Mouse (Mus musculus) yolk sac, embryonic 10.5 days (tissue): ENCODE measurements around the gene Gcc2.
"Not testable (repeated sequence)": the region's sequence is repeated elsewhere in the genome, so short reads cannot be mapped to it uniquely, and the experiment has no call there.

ENCODE experiments used
- DNase-seq: peaks from one replicate; pipeline ENCODE4 v3.0.0-alpha.2; 2017; ENCODE audit warnings: low spot score

Gcc2 gene

DNA sequence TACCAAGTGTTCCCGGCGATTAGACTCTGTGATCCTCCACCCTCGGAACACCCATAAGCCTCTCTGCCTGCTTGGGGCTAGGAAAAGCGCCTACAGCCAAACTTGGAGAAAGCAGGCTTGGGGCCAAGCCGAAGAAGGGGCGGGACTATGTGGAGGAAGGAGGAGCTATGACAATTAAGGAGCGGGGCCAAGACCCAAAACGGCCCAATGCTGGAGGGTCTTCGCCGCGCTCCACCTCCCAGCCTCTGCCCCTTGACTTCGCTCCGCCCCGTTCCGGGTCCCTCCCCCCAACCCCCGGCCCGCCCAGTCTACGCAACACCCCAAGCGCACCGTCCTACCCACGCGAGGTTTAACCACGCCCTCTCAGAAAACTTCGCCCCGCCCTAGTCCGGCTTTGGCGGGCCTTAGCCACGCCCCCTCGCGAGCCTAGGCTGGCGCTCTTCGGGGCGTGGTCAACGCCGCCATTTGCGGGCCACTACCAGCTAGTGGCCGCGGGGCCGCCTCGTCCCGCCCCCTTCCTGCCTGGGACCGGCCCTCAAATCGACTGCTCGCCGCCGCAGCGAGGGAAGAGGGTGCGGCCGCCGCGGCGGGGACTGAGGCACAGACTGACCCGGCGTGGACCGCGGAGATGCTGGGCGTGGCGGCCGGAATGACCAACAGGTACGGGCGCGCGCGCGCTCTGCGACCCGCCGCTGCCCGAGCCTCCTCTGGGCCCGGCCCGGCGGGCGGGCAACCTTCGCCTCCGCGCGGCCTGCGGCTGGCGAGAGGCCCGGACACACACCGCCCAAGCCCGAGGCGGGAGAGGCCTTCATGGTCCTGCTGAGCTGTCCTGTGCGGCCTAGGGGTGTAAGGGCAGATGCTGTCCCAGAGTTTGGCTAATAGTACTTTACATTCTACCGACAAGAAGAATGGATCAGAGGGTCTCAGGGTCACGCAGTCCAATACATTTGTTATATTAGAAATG lies 68.0 kb downstream of the Gcc2 start, which contains the start of gene Lims1:
TSS of gene Lims1 (plus strand) at position 439 of the 964 bp plus-strand sequence.
- peak; percentile 100 for DNase-seq

DNA sequence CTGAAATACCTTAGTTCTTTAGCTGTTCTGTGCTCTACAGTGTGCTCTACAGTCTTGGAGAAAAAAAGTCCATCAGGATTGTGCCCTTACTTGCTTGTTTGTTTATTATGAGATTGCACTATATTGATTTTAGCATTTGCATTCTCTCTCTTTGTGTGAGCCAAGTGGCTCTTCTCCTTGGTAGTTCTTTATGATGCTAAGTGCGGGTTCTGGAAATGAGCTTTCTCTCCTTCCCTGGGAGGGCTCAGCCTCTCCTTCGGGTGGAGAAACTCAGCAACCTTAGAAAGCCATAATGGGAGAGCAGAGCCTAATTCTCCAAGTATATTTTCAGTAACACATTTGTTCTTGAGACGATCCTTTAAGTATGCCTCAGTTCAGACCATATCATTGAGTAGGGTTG lies 71.0 kb downstream of the Gcc2 start:
- DNase-seq: no peak

GRCm38 (mm10) chr10:58327836-58328235 lies 72.5 kb downstream of the Gcc2 start:
- DNase-seq: not testable (repeated sequence)

- no peak for DNase-seq
These were observed 73.3 kb downstream of the Gcc2 start for GRCm38 (mm10) chr10:58328517-58329108.

DNA sequence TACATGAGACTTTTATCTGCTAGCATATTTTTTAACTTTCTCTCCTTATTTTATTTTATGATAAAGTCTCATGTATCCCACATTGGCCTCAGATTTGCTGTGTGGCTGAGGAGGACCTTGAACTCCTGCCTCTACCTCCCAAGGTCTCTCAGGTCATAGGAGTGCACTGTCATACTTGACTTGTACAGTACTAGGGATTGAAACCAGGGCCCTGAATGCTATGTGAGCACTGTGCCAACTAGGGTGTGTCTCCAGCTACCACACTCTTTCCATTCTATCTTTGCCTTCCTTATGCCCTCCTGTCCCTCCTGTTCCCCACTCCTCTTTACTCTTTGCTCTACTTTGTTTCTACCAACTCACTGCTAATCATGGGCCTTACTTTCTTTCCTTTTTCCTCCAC lies 75.3 kb downstream of the Gcc2 start:
- no peak for DNase-seq

- DNase-seq: no peak
These were observed 76.4 kb downstream of the Gcc2 start for GRCm38 (mm10) chr10:58331741-58332140.

DNA sequence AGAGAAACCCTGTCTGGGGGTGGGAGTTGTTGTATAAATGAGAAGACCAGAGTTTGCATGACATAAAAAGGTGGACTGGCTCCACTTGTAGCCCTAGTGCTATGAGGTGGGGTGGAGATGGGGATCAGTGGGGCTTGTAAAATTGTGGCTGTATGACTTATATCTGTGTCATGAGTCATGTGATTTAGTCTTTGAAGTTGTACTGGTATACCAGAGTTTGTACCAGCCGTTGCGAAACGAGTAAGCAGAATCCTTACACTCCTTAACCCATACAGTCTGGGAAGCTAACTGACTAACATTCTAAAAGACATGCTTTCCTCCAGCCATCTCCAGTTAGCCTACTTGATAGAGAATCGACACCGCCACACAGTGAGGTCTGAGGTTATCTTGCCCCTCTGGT lies 78.1 kb downstream of the Gcc2 start:
- DNase-seq: no peak

- DNase-seq: no peak
These were observed 80.9 kb downstream of the Gcc2 start for GRCm38 (mm10) chr10:58336156-58336555.

GRCm38 (mm10) chr10:58337091-58337490 lies 81.8 kb downstream of the Gcc2 start:
- DNase-seq: not testable (repeated sequence)

DNA sequence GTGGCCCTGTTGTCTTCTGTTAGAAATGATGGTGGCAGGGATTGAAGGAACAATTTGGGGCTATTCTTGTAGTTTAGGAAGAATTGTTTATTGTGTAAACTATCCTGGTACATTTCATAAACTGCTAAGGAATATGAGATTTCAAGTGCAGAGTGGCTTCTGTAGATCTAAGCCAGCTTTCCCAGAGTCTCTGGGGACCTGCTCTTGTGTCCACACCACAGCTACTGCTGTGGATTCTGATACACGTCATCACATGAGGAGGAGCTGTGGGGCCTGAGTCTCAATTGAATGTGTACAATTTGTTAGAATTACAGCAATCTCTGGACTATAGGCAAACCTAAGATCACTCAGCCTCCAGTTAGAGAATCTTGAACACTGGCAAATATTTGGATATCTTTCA lies 83.3 kb downstream of the Gcc2 start:
- DNase-seq: no peak

GRCm38 (mm10) chr10:58341685-58342084 lies 86.4 kb downstream of the Gcc2 start:
- peak; percentile 67 for DNase-seq

- DNase-seq: no peak
These were observed 86.9 kb downstream of the Gcc2 start for GRCm38 (mm10) chr10:58342199-58342598.

GRCm38 (mm10) chr10:58343552-58343951 lies 88.3 kb downstream of the Gcc2 start:
- no peak for DNase-seq

GRCm38 (mm10) chr10:58350600-58350999 lies 95.3 kb downstream of the Gcc2 start:
- DNase-seq: no peak

DNA sequence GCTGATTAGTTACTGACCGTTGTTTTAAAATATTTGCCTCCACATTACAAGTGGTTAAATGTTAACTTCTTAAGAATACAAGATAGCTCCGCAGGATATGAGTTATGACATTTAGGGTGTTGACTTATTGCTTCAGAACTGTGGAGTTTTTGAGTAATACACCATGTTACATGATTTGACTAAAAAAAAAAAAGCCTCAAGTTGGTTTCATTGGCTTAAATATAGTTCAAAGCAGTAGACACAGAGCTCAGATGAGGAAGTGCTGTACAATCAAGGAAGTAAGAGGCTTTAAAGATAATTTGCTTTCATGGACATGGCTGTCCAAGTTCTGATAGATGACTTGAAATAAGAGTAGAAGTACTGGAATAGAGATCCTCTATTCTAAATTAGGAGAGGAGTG lies 96.4 kb downstream of the Gcc2 start:
- no peak for DNase-seq

DNA sequence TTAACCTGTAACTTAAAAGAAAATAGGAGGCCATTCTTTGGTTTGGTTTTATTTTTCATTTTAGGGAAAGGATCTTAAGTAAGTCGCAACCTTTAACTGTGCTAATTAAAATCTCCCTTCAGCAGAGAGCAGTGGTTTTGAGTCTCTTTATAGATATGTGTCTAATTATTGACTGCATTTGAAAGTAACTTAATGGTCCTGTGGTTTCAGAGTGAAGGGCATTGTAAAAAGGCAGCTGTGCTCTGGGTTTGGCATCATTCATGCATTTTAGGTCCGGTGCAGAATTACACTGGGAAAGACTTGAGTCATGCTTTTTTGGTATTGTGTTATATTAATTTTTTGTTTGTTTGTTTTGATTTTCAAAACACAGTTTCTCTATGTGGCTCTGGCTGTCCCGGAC lies 97.1 kb downstream of the Gcc2 start:
- DNase-seq: no peak

GRCm38 (mm10) chr10:58354561-58354960 lies 99.3 kb downstream of the Gcc2 start:
- no peak for DNase-seq
